31 mouse cellular contexts compared by ENCODE assay signal in genomic region chr7:68274951-68275350, GRCm38 (mm10). TPM values are rescaled to one million over a fixed set of nuclear protein-coding genes. Genes with fewer than 3 reads are reported as not detected.
DNase-seq lines count a peak whose midpoint lies in the region; ATAC-seq and TF ChIP-seq lines count a peak whose summit lies in the region.
"Had no signal": no experiment of that assay in that cellular context is flagged by ENCODE, and none has a peak within 500 bp of the region (broad histone marks: within the 10 kb centered on the region; RNA-seq: fewer than 3 reads in every experiment).

No protein-coding gene starts in this region.

- H3K27me3 ChIP-seq in liver, postnatal 0 days (ENCODE audit: insufficient read depth, low read length) = no peaks in the 10 kb centered on the region
- H3K27me3 ChIP-seq in CH12.LX (replicated peaks) = no peaks in the 10 kb centered on the region
- H3K27me3 ChIP-seq: limb, embryonic 13.5 days had no signal

- no peak for TF ChIP-seq CTCF in liver, postnatal 0 days (IDR thresholded peaks at IDR 0.05; ENCODE audit: low read depth)
- no peak for TF ChIP-seq CTCF in CH12.LX (conservative IDR thresholded peaks at IDR 0.05 in 1 of 2, IDR thresholded peaks at IDR 0.05 in 1 of 2; ENCODE audit: low read depth in 2 of 2, low read length in 2 of 2)

- WGBS in liver, postnatal 0 days (ENCODE audit: insufficient replicate concordance) = 62% methylated on average over 9 of the region's 9 CpGs

- TF ChIP-seq POLR2A in CH12.LX (IDR thresholded peaks at IDR 0.05; ENCODE audit: low read depth, low read length) = no peak

- no peaks in the 10 kb centered on the region for H3K36me3 ChIP-seq in liver, postnatal 0 days (replicated peaks; ENCODE audit: insufficient read depth, low read length)
- no peaks in the 10 kb centered on the region for H3K36me3 ChIP-seq in CH12.LX (replicated peaks in 1 of 2; ENCODE audit: control insufficient read depth in 1 of 2, insufficient read depth in 1 of 2, low read length in 1 of 2)
- H3K36me3 ChIP-seq: embryonic facial prominence, embryonic 13.5 days; forebrain, embryonic 10.5 days; forebrain, embryonic 15.5 days; limb, embryonic 13.5 days; lung, embryonic 15.5 days; neural tube, embryonic 15.5 days had no signal

- H3K4me2 ChIP-seq in liver, postnatal 0 days (ENCODE audit: low read depth, low read length) = no peak overlapping the region
- H3K4me2 ChIP-seq in CH12.LX (ENCODE audit: insufficient read depth, low read depth, poor library complexity, severe bottlenecking) = peak overlapping the region; percentile 46; the same call in 1 of the 2 replicates

- no peak for ATAC-seq in liver, postnatal 0 days
- ATAC-seq in inflammation-experienced regulatory T-cells, adult 6 months = peak; percentile 6
- ATAC-seq: forebrain, embryonic 15.5 days had no signal

- H3K27ac ChIP-seq in liver, postnatal 0 days (ENCODE audit: low read depth) = peak overlapping the region; percentile 90; the same call in 1 of the 2 replicates
- no peak overlapping the region; the same call in 1 of the 2 replicates for H3K27ac ChIP-seq in CH12.LX (ENCODE audit: insufficient read depth, low read depth)
- H3K27ac ChIP-seq: embryonic facial prominence, embryonic 13.5 days; forebrain, embryonic 10.5 days; forebrain, embryonic 15.5 days; hindbrain, embryonic 14.5 days; layer of hippocampus, adult 2 months; left cerebral cortex, adult 2 months; limb, embryonic 13.5 days; liver, embryonic 14.5 days; lung, embryonic 15.5 days; neural tube, embryonic 15.5 days had no signal

- H3K9ac ChIP-seq in liver, postnatal 0 days (replicated peaks) = no peak overlapping the region
- no peak overlapping the region for H3K9ac ChIP-seq in CH12.LX (ENCODE audit: insufficient read depth, low read depth)
- H3K9ac ChIP-seq: hindbrain, embryonic 14.5 days; liver, embryonic 14.5 days; neural tube, embryonic 15.5 days had no signal

- peaks cover 10% of the 10 kb centered on the region for H3K4me1 ChIP-seq in liver, postnatal 0 days (ENCODE audit: insufficient read depth)
- H3K4me1 ChIP-seq in CH12.LX (ENCODE audit: control insufficient read depth in 1 of 2, insufficient read depth in 2 of 2) = peaks cover 3 to 19% of the 10 kb centered on the region in 2 experiments

- no peak for DNase-seq in liver, postnatal 0 days
- DNase-seq in liver = no peak
- DNase-seq in thymus, postnatal 0 days (ENCODE audit: low spot score) = peak; percentile 65
- no peak for DNase-seq in thymus, postnatal 25 days
- no peak for DNase-seq in CH12.LX (ENCODE audit: extremely low read depth)
- no peak for DNase-seq in kidney, adult 11 months
- DNase-seq in right cerebral cortex, adult 18-20 months = no peak
- DNase-seq: adrenal gland, adult 2 months; cerebellum, adult 2 months; cerebellum, postnatal 25 days; gastrocnemius, postnatal 25 days; heart, adult 11 months; heart, postnatal 4 days; kidney, adult 2 months; midbrain, embryonic 14.5 days had no signal

- dilution Hi-C loops in CH12.LX (cut with MboI; ENCODE audit: extremely low pct_ligation_motif_present, extremely low pct_unique_long_range_greater_than_20kb, low sequenced_read_pairs) = no loop called here

- TF ChIP-seq EP300 in liver, postnatal 0 days (IDR thresholded peaks at IDR 0.05; ENCODE audit: low read depth) = no peak
- TF ChIP-seq EP300 in CH12.LX (IDR thresholded peaks at IDR 0.05; ENCODE audit: low read length) = no peak

- no peak overlapping the region for H3K4me3 ChIP-seq in liver, postnatal 0 days (ENCODE audit: low read depth, low read length)
- no peak overlapping the region for H3K4me3 ChIP-seq in CH12.LX (replicated peaks in 1 of 3; ENCODE audit: low read depth in 2 of 3, low read length in 2 of 3, poor library complexity in 1 of 3)
- H3K4me3 ChIP-seq: layer of hippocampus, adult 2 months; left cerebral cortex, adult 2 months had no signal

- H3K79me2 ChIP-seq in CH12.LX (replicated peaks; ENCODE audit: control insufficient read depth, extremely low read depth, insufficient read depth, poor library complexity, severe bottlenecking) = peaks cover 38% of the 10 kb centered on the region

- in situ Hi-C loops in CH12.LX (cut with MboI; ENCODE audit: low pct_ligation_motif_present, low pct_unique_long_range_greater_than_20kb, low sequenced_read_pairs) = no loop called here

- no peak for TF ChIP-seq RAD21 in CH12.LX (IDR thresholded peaks at IDR 0.05; ENCODE audit: low read depth, low read length)

- no peaks in the 10 kb centered on the region for H3K9me3 ChIP-seq in liver, postnatal 0 days (ENCODE audit: low read length)
- H3K9me3 ChIP-seq in CH12.LX (replicated peaks; ENCODE audit: low read length) = no peaks in the 10 kb centered on the region
- H3K9me3 ChIP-seq: embryonic facial prominence, embryonic 13.5 days; forebrain, embryonic 10.5 days; forebrain, embryonic 15.5 days; limb, embryonic 13.5 days; lung, embryonic 15.5 days; neural tube, embryonic 15.5 days had no signal

TF ChIP-seq in CH12.LX, 34 proteins besides CTCF, POLR2A, EP300 and RAD21:
- TF ChIP-seq BHLHE40 (IDR thresholded peaks at IDR 0.05; ENCODE audit: low read depth, low read length) = no peak
- no peak for TF ChIP-seq USF2 (conservative IDR thresholded peaks at IDR 0.05; ENCODE audit: low read depth, low read length)
- no peak for TF ChIP-seq POLR2AphosphoS2 (IDR thresholded peaks at IDR 0.05; ENCODE audit: low read depth, low read length)
- TF ChIP-seq ZNF384 (IDR thresholded peaks at IDR 0.05; ENCODE audit: low read depth, low read length) = no peak
- no peak for TF ChIP-seq TCF12 (IDR thresholded peaks at IDR 0.05; ENCODE audit: low read depth, low read length)
- TF ChIP-seq ZKSCAN1 (IDR thresholded peaks at IDR 0.05; ENCODE audit: borderline replicate concordance, low read depth, low read length) = no peak
- no peak for TF ChIP-seq KAT2A (IDR thresholded peaks at IDR 0.05; ENCODE audit: insufficient replicate concordance, low read length)
- TF ChIP-seq MXI1 (IDR thresholded peaks at IDR 0.05; ENCODE audit: low read depth, low read length) = no peak
- no peak for TF ChIP-seq SIN3A (IDR thresholded peaks at IDR 0.05; ENCODE audit: low read length)
- TF ChIP-seq GABPA (IDR thresholded peaks at IDR 0.05; ENCODE audit: insufficient replicate concordance, low read depth, low read length) = no peak
- TF ChIP-seq JUND (conservative IDR thresholded peaks at IDR 0.05; ENCODE audit: low read depth, low read length) = no peak
- TF ChIP-seq ETS1 (conservative IDR thresholded peaks at IDR 0.05; ENCODE audit: low read depth, low read length) = no peak
- no peak for TF ChIP-seq MYC (IDR thresholded peaks at IDR 0.05; ENCODE audit: low read depth, low read length)
- no peak for TF ChIP-seq MEF2A (IDR thresholded peaks at IDR 0.05; ENCODE audit: borderline replicate concordance, low read depth, low read length)
- no peak for TF ChIP-seq NRF1 (IDR thresholded peaks at IDR 0.05; ENCODE audit: low read depth, low read length)
- no peak for TF ChIP-seq NELFE (IDR thresholded peaks at IDR 0.05; ENCODE audit: low read depth, low read length)
- no peak for TF ChIP-seq IRF4 (IDR thresholded peaks at IDR 0.05; ENCODE audit: low read depth, low read length)
- no peak for TF ChIP-seq PAX5 (IDR thresholded peaks at IDR 0.05; ENCODE audit: low read length)
TF ChIP-seq in CH12.LX: peak in this region for 0.

RNA-seq across cellular contexts. Expression of gene Fam169b, which starts 1.3 kb away (rescaled TPM):
- 4.5 and 4.7 TPM in 2 replicates for polyA plus RNA-seq in liver, postnatal 0 days (2015; fragmentation: Nextera tagmentation; extraction: Ambion mirVana)
- polyA plus RNA-seq in thymus, postnatal 0 days (2015; fragmentation: Nextera tagmentation; extraction: Ambion mirVana) = 40.0 and 43.5 TPM in 2 replicates
- 13.6 and 17.0 TPM in 2 replicates for total RNA-seq in CH12.LX (2012; rRNA removed)
- 15.2 and 15.9 TPM in 2 replicates for total RNA-seq in CH12.LX (2014; rRNA removed)
- 16.2 and 17.3 TPM in 2 replicates for polyA plus RNA-seq in CH12.LX (2012; ENCODE audit: insufficient read length, low read depth)
- polyA plus RNA-seq in inflammation-experienced regulatory T-cells, adult 6 months (2017; shearing (Covaris generic)) = 100 to 1,000 TPM in 2 of 3 experiments, 10 to 100 TPM in 1; 45.3 to 127 (median 108) TPM
- total RNA-seq: adrenal gland, adult 2 months had no signal
- polyA plus RNA-seq: forebrain, embryonic 15.5 days had no signal

RNA-seq across cellular contexts. Expression of gene Pgpep1l, which starts 10.9 kb away (rescaled TPM):
- not detected in 2 replicates for polyA plus RNA-seq in liver, postnatal 0 days (2015; fragmentation: Nextera tagmentation; extraction: Ambion mirVana)
- polyA plus RNA-seq in thymus, postnatal 0 days (2015; fragmentation: Nextera tagmentation; extraction: Ambion mirVana) = 0.57 and 0.68 TPM in 2 replicates
- not detected in 2 replicates for total RNA-seq in CH12.LX (2012; rRNA removed)
- total RNA-seq in CH12.LX (2014; rRNA removed) = not detected in 2 replicates
- polyA plus RNA-seq in CH12.LX (2012; ENCODE audit: insufficient read length, low read depth) = not detected in 2 replicates
- 1 to 10 TPM in 2 of 3 experiments, under 1 TPM in 1; 0.98 to 6.9 (median 4.2) TPM for polyA plus RNA-seq in inflammation-experienced regulatory T-cells, adult 6 months (2017; shearing (Covaris generic))
- total RNA-seq: adrenal gland, adult 2 months; heart, postnatal 4 days; megakaryocyte, adult 5-6 weeks; monocyte, adult 5-6 weeks had no signal
- polyA plus RNA-seq: adrenal gland, adult 2 months; forebrain, embryonic 10.5 days; forebrain, embryonic 15.5 days; heart, embryonic 11.5 days; intestine, embryonic 14.5 days; kidney, embryonic 16.5 days; limb, embryonic 13.5 days; liver, embryonic 14.5 days; lung, embryonic 15.5 days; midbrain, embryonic 14.5 days; neural tube, embryonic 15.5 days had no signal
